Mouse (Mus musculus) induced T-regulatory cell, adult 2 months (primary cell): Measurements from ENCODE around the gene Mlxip.
A peak's percentile ranks its signal among the peaks of the same experiment; 100 is the strongest.

Source experiments
- DNase-seq: peaks from one replicate; pipeline ENCODE4 v3.0.0-alpha.2; 2012; ENCODE audit warnings: low read depth

Gene Mlxip

GRCm38 (mm10) chr5:123382686-123383085 lies 11.9 kb upstream of the Mlxip start:
- no peak for DNase-seq

GRCm38 (mm10) chr5:123388452-123388851 lies 6.1 kb upstream of the Mlxip start:
- no peak for DNase-seq

GRCm38 (mm10) chr5:123390536-123391441 lies 3.8 kb upstream of the Mlxip start:
- no peak for DNase-seq

GRCm38 (mm10) chr5:123391442-123391809 lies 3.2 kb upstream of the Mlxip start:
- peak; percentile 47 for DNase-seq

- no peak for DNase-seq
These were observed 754 bp upstream of the Mlxip start for GRCm38 (mm10) chr5:123393786-123394302.

- DNase-seq = peak; percentile 72
These were observed 621 bp downstream of the Mlxip start for GRCm38 (mm10) chr5:123394957-123395881.

- peak; percentile 51 for DNase-seq
These were observed 2.4 kb downstream of the Mlxip start for GRCm38 (mm10) chr5:123396901-123397464.

- peak; percentile 66 for DNase-seq
These were observed 3.2 kb downstream of the Mlxip start for GRCm38 (mm10) chr5:123397786-123398185.

- DNase-seq = peak; percentile 51
These were observed 4.4 kb downstream of the Mlxip start for GRCm38 (mm10) chr5:123398856-123399498.

GRCm38 (mm10) chr5:123404480-123404879 lies 9.9 kb downstream of the Mlxip start:
- no peak for DNase-seq

GRCm38 (mm10) chr5:123406952-123407351 lies 12.4 kb downstream of the Mlxip start:
- DNase-seq = no peak

GRCm38 (mm10) chr5:123408176-123408575 lies 13.6 kb downstream of the Mlxip start:
- no peak for DNase-seq

GRCm38 (mm10) chr5:123412193-123412592 lies 17.6 kb downstream of the Mlxip start:
- no peak for DNase-seq

- DNase-seq = no peak
These were observed 19.3 kb downstream of the Mlxip start for GRCm38 (mm10) chr5:123413866-123414363.

- no peak for DNase-seq
These were observed 21.6 kb downstream of the Mlxip start for GRCm38 (mm10) chr5:123416149-123416548.

GRCm38 (mm10) chr5:123416566-123417518 lies 22.2 kb downstream of the Mlxip start:
- no peak for DNase-seq

GRCm38 (mm10) chr5:123423885-123424284 lies 29.3 kb downstream of the Mlxip start:
- no peak for DNase-seq

GRCm38 (mm10) chr5:123427556-123427955 lies 33.0 kb downstream of the Mlxip start:
- DNase-seq = no peak

GRCm38 (mm10) chr5:123431524-123432304 lies 37.1 kb downstream of the Mlxip start:
- DNase-seq = no peak
